Mouse (Mus musculus) heart, postnatal 0 days (tissue): ENCODE results near the gene Gng5. TPM values are rescaled to one million over a fixed set of nuclear protein-coding genes. Genes with fewer than 3 reads are reported as not detected.

ENCODE experiments used
- ATAC-seq: fragments of 200-750 bp; cut with Nextera tagmentation; 2 replicates; pipeline ENCODE4 v1.8.0; 2017; ENCODE audit warnings: low read depth, moderate number of reproducible peaks, moderate library complexity; ENCODE audit not compliant: insufficient read depth
- DNase-seq: peaks from one replicate; pipeline ENCODE4 v3.0.0-alpha.2; 2016; ENCODE audit warnings: low spot score
- H3K27ac ChIP-seq: fragments of 300-500 bp; sonication (generic); 2 replicates; pipeline ENCODE4 v1.5.1; 2014; ENCODE audit warnings: low read depth, mild to moderate bottlenecking
- H3K27me3 ChIP-seq: fragments of 300-500 bp; sonication (generic); 2 replicates; pipeline ENCODE4 v1.6.1; 2014; ENCODE audit warnings: low read length, mixed read lengths; ENCODE audit not compliant: control insufficient read depth, insufficient read depth
- H3K36me3 ChIP-seq: fragments of 300-500 bp; sonication (generic); replicated peaks from 2 replicates; pipeline ENCODE4 v1.6.1; 2014; ENCODE audit warnings: low read length, mixed read lengths; ENCODE audit not compliant: control insufficient read depth, insufficient read depth
- H3K4me1 ChIP-seq: fragments of 300-500 bp; sonication (generic); 2 replicates; pipeline ENCODE4 v1.6.1; 2014; ENCODE audit warnings: antibody characterized with exemption; ENCODE audit not compliant: control insufficient read depth, insufficient read depth
- H3K4me2 ChIP-seq: fragments of 300-500 bp; sonication (generic); 2 replicates; pipeline ENCODE4 v1.6.1; 2014; ENCODE audit warnings: low read depth, mild to moderate bottlenecking, low read length, moderate library complexity
- H3K4me3 ChIP-seq: fragments of 300-500 bp; sonication (generic); 2 replicates; pipeline ENCODE4 v1.5.1; 2014; ENCODE audit warnings: low read depth, low read length
- H3K9ac ChIP-seq: fragments of 300-500 bp; sonication (generic); replicated peaks from 2 replicates; pipeline ENCODE4 v1.6.1; 2014; ENCODE audit warnings: low read depth, low read length, mixed read lengths
- H3K9me3 ChIP-seq: fragments of 300-500 bp; sonication (generic); replicated peaks from 2 replicates; pipeline ENCODE4 v1.6.1; 2016; ENCODE audit warnings: low read length; ENCODE audit not compliant: control insufficient read depth
- CTCF ChIP-seq: IDR thresholded peaks from 2 replicates; pipeline ENCODE4 v1.5.1; 2016; ENCODE audit warnings: antibody characterized with exemption, control low read depth, low read depth
- EP300 ChIP-seq: IDR thresholded peaks from 2 replicates; pipeline ENCODE4 v1.6.1; 2016; ENCODE audit warnings: antibody characterized with exemption, low read depth
- WGBS: fragments of 180-500 bp; shearing (Covaris S2); extraction: QIAGEN DNeasy Blood & Tissue Kit; methylation state at CpG from one replicate; pipeline ENCODE4 v1.1.7; 2014; 5-methylcytosine and 5-hydroxymethylcytosine counted together
- polyA plus RNA-seq: library from polyadenylated mRNA; unstranded; fragments of >200 nt; fragmentation: Nextera tagmentation; extraction: Ambion mirVana; gene quantifications from 2 replicates; pipeline ENCODE4 v1.2.1, GENCODE M21; 2015
- total RNA-seq: library from RNA; depleted of rRNA; stranded (reverse); fragments of >200 nt; gene quantifications from 2 replicates; pipeline ENCODE4 v1.2.3, GENCODE M21; 2014; ENCODE audit warnings: low replicate concordance

The Gng5 gene
- total and polyA plus RNA-seq, 2 experiments from 2014 or later, result 380 to 1,164 TPM

DNA sequence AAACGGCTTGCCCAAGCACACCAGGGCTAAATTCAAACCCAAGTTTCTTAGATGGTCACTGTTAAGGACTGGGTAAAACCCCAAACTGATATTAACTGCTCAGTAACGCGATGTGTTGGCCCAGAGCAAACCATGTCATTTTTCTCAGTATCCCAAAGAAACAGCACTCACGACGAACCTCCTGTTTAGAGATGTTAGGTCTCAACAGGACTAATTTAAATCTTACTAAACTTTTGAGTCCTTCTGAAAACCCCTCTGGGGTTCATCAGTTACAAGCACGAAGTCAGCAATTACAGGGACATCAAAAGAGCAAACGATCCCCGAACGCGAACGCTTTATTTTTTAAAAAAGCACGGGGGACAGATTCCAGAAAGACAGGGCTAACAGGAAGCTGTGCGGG is 618 bp upstream of the Gng5 start:
- Histone ChIP-seq H3K4me2 (peak overlapping the region; percentile 54), H3K36me3 (peaks cover 8% of the 10 kb centered on the region), H3K27me3 (no peaks in the 10 kb centered on the region), H3K27ac (peak overlapping the region; percentile 93), H3K4me1 (peaks cover 16% of the 10 kb centered on the region), H3K9me3 (no peaks in the 10 kb centered on the region), H3K9ac (peak overlapping the region; percentile 94), H3K4me3 (peak overlapping the region; percentile 91)
- WGBS, result 2% methylated on average over 13 of the region's 13 CpGs
- no peak for ATAC-seq
- DNase-seq, result peak; percentile 41
- TF ChIP-seq EP300 (no peak), CTCF (no peak)

DNA sequence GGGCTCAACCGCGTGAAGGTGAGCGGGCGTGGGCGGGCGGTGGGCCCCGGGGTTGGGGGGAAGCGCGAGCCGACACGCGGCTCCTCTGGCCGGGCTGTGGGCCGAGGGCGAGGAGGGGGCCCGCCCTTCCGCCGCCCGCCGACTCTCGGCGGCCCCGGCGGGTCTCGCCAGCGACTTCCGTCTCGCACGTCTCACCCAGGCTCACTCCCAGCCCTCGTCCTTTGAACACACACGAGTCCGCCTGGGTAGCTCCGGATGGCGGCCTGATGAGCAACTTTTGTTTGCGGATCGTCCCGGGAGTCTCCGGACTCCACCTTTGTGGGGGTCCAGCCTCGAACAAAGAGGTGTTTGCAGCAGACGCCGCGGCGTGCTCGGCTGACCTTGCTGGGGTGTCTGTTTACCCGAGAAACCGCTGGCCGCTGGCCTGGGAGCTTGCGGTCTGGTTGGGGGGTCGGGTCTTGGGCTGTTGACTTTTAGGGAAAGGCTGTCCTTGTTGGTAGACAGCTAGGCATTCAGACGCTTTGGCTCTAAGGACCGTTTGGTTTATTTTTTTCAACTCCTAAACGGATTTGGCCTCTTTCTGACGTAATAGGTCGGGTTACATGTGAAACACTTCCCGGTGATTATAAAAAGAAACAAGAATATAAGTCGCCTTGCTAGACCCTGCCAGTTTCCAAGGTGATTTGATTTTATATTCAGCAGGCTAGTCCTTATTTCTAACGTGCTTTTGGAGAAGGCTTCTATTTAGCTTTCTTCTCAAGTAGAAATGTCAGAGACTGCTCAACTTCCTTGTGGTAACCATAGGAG is 599 bp downstream of the Gng5 start:
- peak overlapping the region; percentile 86 for H3K4me2 ChIP-seq
- H3K9ac ChIP-seq, result peak overlapping the region; percentile 94
- peaks cover 8% of the 10 kb centered on the region for H3K36me3 ChIP-seq
- peak overlapping the region; percentile 91 for H3K4me3 ChIP-seq
- DNase-seq, result peak; percentile 46
- peak; percentile 75 for ATAC-seq
- under 1% methylated on average over 47 of the region's 57 CpGs for WGBS
- H3K9me3 ChIP-seq, result no peaks in the 10 kb centered on the region
- peak overlapping the region; percentile 93 for H3K27ac ChIP-seq
- no peak for TF ChIP-seq EP300
- TF ChIP-seq CTCF, result no peak
- H3K27me3 ChIP-seq, result no peaks in the 10 kb centered on the region
- H3K4me1 ChIP-seq, result peaks cover 19% of the 10 kb centered on the region

DNA sequence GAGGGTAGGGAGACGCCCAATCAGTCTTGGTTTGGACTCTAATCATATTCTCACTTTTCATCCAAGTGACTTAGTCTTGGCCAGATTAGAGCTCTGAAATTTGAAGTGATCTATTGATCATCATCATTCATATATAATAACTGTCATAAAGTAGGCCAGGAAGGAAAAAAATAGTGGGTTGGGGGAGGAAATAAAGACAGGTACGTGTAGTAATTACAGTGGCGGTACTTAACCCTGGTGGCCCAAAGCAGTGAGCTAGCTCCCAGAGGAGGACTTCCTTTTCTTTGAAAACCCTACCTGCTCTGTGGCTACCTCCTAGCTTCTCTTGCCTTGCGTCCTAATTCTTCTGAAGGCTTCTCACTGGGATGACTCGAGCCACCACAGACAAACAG is 1.2 kb downstream of the Gng5 start:
- TF ChIP-seq CTCF (no peak), EP300 (no peak)
- no peaks in the 10 kb centered on the region for H3K9me3 ChIP-seq
- peak overlapping the region; percentile 94 for H3K9ac ChIP-seq
- H3K4me1 ChIP-seq, result peaks cover 19% of the 10 kb centered on the region
- no peak for DNase-seq
- peak overlapping the region; percentile 91 for H3K4me3 ChIP-seq
- no peak for ATAC-seq
- peak overlapping the region; percentile 86 for H3K4me2 ChIP-seq
- H3K36me3 ChIP-seq, result peaks cover 14% of the 10 kb centered on the region
- H3K27ac ChIP-seq, result peak overlapping the region; percentile 93
- no peaks in the 10 kb centered on the region for H3K27me3 ChIP-seq
- WGBS, result 4% methylated on average over 5 of the region's 5 CpGs

DNA sequence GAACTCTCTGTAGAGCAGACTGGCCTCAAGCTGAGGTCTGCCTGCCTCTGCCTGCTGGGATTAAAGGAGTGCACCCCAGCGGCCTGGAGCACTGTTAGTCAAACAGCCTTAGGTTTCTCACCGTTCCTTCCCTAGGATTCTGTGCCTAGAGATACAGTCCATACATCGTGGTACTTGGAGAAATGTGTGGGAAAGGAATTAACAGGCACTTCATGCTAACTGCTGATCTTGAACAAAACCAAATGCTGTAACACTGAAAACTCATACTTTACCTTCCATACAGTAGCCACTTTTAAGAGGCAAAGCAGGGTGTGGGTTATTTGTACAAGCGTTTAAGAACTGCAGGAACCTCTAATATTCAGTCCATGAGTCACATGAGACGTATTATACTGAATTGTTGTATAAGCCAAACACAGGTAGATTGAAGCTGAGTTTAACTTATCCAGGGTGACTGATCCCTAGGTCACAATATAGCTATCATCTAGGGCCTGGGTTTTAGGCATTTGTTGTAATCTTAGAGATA is 2.1 kb downstream of the Gng5 start:
- ATAC-seq (no peak), DNase-seq (no peak)
- peak overlapping the region; percentile 94 for H3K9ac ChIP-seq
- no peaks in the 10 kb centered on the region for H3K9me3 ChIP-seq
- 26% methylated on average over 5 of the region's 5 CpGs for WGBS
- H3K27ac ChIP-seq, result 0 out of 2 replicates have a peak overlapping the region, but pooled peaks have one; percentile 40
- peak overlapping the region; percentile 86 for H3K4me2 ChIP-seq
- peaks cover 21% of the 10 kb centered on the region for H3K36me3 ChIP-seq
- no peaks in the 10 kb centered on the region for H3K27me3 ChIP-seq
- TF ChIP-seq CTCF (no peak), EP300 (no peak)
- peak overlapping the region; percentile 91 for H3K4me3 ChIP-seq
- peaks cover 19% of the 10 kb centered on the region for H3K4me1 ChIP-seq

DNA sequence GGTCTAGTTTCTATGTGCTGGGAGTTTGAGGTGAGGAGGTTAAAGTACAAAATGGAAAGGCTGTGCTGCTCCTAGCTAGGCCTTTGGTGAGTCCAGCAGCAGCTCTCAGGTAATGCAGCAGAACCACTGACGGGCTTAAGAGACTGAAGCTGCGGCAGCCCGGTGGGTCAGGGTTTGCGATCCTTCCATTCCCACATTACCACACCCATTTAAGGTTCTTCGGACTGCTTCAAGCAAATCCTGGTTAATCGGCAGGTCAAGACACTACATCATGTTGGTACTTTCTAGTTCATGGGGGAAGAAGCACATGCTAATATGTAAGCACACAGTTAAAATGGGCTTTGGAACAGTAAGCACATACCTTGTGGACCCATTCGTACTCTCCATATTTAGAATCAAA is 7.1 kb downstream of the Gng5 start:
- Histone ChIP-seq H3K27me3 (no peaks in the 10 kb centered on the region), H3K4me3 (no peak overlapping the region), H3K36me3 (peaks cover 65% of the 10 kb centered on the region), H3K27ac (no peak overlapping the region), H3K9me3 (no peaks in the 10 kb centered on the region), H3K4me1 (peaks cover 10% of the 10 kb centered on the region), H3K9ac (no peak overlapping the region), H3K4me2 (no peak overlapping the region)
- 91% methylated on average over 7 of the region's 7 CpGs for WGBS
- no peak for TF ChIP-seq CTCF
- TF ChIP-seq EP300, result no peak
- ATAC-seq, result no peak
- DNase-seq, result no peak
